Mouse (Mus musculus) forebrain, embryonic 14.5 days (tissue): ENCODE measurements around the gene Parp3. TPM values are rescaled to one million over a fixed set of nuclear protein-coding genes. Genes with fewer than 3 reads are reported as not detected.

ENCODE experiments used
- polyA plus RNA-seq: library from polyadenylated mRNA; unstranded; fragments of >200 nt; fragmentation: Nextera tagmentation; extraction: Ambion mirVana; gene quantifications from 2 replicates; pipeline ENCODE4 v1.2.1, GENCODE M21; 2014

Gene Parp3
- polyA plus RNA-seq, 1 experiment from 2014 or later, result 0.63 TPM

Other genes with a start within 250 kb of the Parp3 start
- gene Alas1, start 228.3 kb downstream of the Parp3 start, polyA plus RNA-seq, result 91.5 and 110 TPM in 2 replicates
- 11.8 and 12.1 TPM in 2 replicates for gene Poc1a, start 195.9 kb downstream of the Parp3 start, polyA plus RNA-seq
- gene Dusp7, start 108.3 kb downstream of the Parp3 start, polyA plus RNA-seq, result 10.2 and 11.3 TPM in 2 replicates
- 718 and 924 TPM in 2 replicates for gene Rpl29, start 47.5 kb downstream of the Parp3 start, polyA plus RNA-seq
- gene Acy1, start 38.6 kb downstream of the Parp3 start, polyA plus RNA-seq, result 29.4 and 36.8 TPM in 2 replicates
- 5.5 and 5.9 TPM in 2 replicates for gene Abhd14b, start 29.5 kb downstream of the Parp3 start, polyA plus RNA-seq
- 51.9 and 60.2 TPM in 2 replicates for gene Abhd14a, start 29.3 kb downstream of the Parp3 start, polyA plus RNA-seq
- gene Pcbp4, start 23.7 kb downstream of the Parp3 start, polyA plus RNA-seq, result 199 and 226 TPM in 2 replicates
- gene Gpr62, start 11.0 kb downstream of the Parp3 start, polyA plus RNA-seq, result 0.56 and 0.89 TPM in 2 replicates
- 45.6 and 48.9 TPM in 2 replicates for gene Rrp9, start 986 bp downstream of the Parp3 start, polyA plus RNA-seq
- gene Iqcf1, start 23.0 kb upstream of the Parp3 start, polyA plus RNA-seq, result not detected in 2 replicates
- not detected in 2 replicates for gene Iqcf5, start 37.6 kb upstream of the Parp3 start, polyA plus RNA-seq
- gene Iqcf3, start 84.7 kb upstream of the Parp3 start, polyA plus RNA-seq, result not detected in 2 replicates
- not detected in 2 replicates for gene Iqcf4, start 94.0 kb upstream of the Parp3 start, polyA plus RNA-seq
- not detected in 2 replicates for gene Iqcf6, start 149.6 kb upstream of the Parp3 start, polyA plus RNA-seq
- 6.7 and 10.4 TPM in 2 replicates for gene Grm2, start 179.1 kb upstream of the Parp3 start, polyA plus RNA-seq
- gene Tex264, start 209.0 kb upstream of the Parp3 start, polyA plus RNA-seq, result 41.3 and 52.1 TPM in 2 replicates